ENCODE assay signal across 7 mouse cellular contexts in genomic region chr3:95014428-95015151, GRCm38 (mm10). TPM values are rescaled to one million over a fixed set of nuclear protein-coding genes. Genes with fewer than 3 reads are reported as not detected.
A peak's percentile ranks its signal among the peaks of the same experiment; 100 is the strongest.
DNase-seq lines count a peak whose midpoint lies in the region; ATAC-seq lines count a peak whose summit lies in the region.

No protein-coding gene starts in this region.

- no peaks in the 10 kb centered on the region for H3K27me3 ChIP-seq in embryonic facial prominence, embryonic 11.5 days (ENCODE audit: control insufficient read depth, insufficient read depth, low read length)
- H3K27me3 ChIP-seq in heart, embryonic 14.5 days (ENCODE audit: control insufficient read depth, insufficient read depth, low read length) = no peaks in the 10 kb centered on the region

- peaks cover 6% of the 10 kb centered on the region for H3K36me3 ChIP-seq in embryonic facial prominence, embryonic 11.5 days (replicated peaks; ENCODE audit: control insufficient read depth, insufficient read depth, low read depth, low read length)
- peaks cover 28% of the 10 kb centered on the region for H3K36me3 ChIP-seq in heart, embryonic 14.5 days (ENCODE audit: control insufficient read depth, insufficient read depth, low read length)

- H3K4me3 ChIP-seq in embryonic facial prominence, embryonic 11.5 days (ENCODE audit: low read depth, low read length) = peak overlapping the region; percentile 86
- peak overlapping the region; percentile 61 to 88 for H3K4me3 ChIP-seq in heart, embryonic 14.5 days (ENCODE audit: control insufficient read depth in 1 of 2, insufficient read depth in 1 of 2, low read depth in 1 of 2, low read length in 2 of 2)

- peak overlapping the region; percentile 43 for H3K27ac ChIP-seq in embryonic facial prominence, embryonic 11.5 days (replicated peaks; ENCODE audit: low read depth, low read length)
- peak overlapping the region in 1 of 2 experiments; percentile 71; a peak in 2 of 4 replicates for H3K27ac ChIP-seq in heart, embryonic 14.5 days (replicated peaks in 1 of 2; ENCODE audit: control insufficient read depth in 1 of 2, insufficient read depth in 1 of 2, low read depth in 2 of 2, low read length in 2 of 2)

- peak; percentile 7; the same call in 1 of the 2 replicates for ATAC-seq in embryonic facial prominence, embryonic 11.5 days (replicated peaks; ENCODE audit: insufficient number of reproducible peaks, low FRiP score, low TSS enrichment, low read depth)
- no peak for ATAC-seq in heart, embryonic 14.5 days (ENCODE audit: insufficient number of reproducible peaks, insufficient read depth, low FRiP score, low read depth)

- WGBS in embryonic facial prominence, embryonic 11.5 days = under 1% methylated on average over 44 of the region's 44 CpGs
- WGBS in heart, embryonic 14.5 days = under 1% methylated on average over 44 of the region's 44 CpGs

- peaks cover 7% of the 10 kb centered on the region; the same call in 1 of the 2 replicates for H3K4me1 ChIP-seq in embryonic facial prominence, embryonic 11.5 days (ENCODE audit: control insufficient read depth, insufficient read depth, low read length)
- peaks cover 3 to 20% of the 10 kb centered on the region in 2 experiments; a peak in 3 of 4 replicates for H3K4me1 ChIP-seq in heart, embryonic 14.5 days (ENCODE audit: control insufficient read depth in 2 of 2, insufficient read depth in 2 of 2, low read length in 2 of 2)

- DNase-seq in ES-CJ7 (ENCODE audit: low read depth, low spot score) = peak; percentile 47
- DNase-seq in adrenal gland, adult 18-20 months (ENCODE audit: low spot score in 2 of 2) = peak; percentile 53 to 59
- DNase-seq in embryonic facial prominence, embryonic 11.5 days (ENCODE audit: low spot score) = peak; percentile 46
- peak; percentile 68 for DNase-seq in kidney, postnatal 14 days
- peak; percentile 46 for DNase-seq in lung, postnatal 25 days (ENCODE audit: low spot score)
- DNase-seq in spleen, adult 18-20 months = peak; percentile 34 to 48

- peak overlapping the region; percentile 77 for H3K9ac ChIP-seq in embryonic facial prominence, embryonic 11.5 days (replicated peaks; ENCODE audit: low read length)
- H3K9ac ChIP-seq in heart, embryonic 14.5 days (ENCODE audit: low read length) = peak overlapping the region; percentile 87

- H3K9me3 ChIP-seq in embryonic facial prominence, embryonic 11.5 days (replicated peaks; ENCODE audit: control insufficient read depth, low read length) = no peaks in the 10 kb centered on the region
- H3K9me3 ChIP-seq in heart, embryonic 14.5 days (ENCODE audit: control insufficient read depth, low read length) = no peaks in the 10 kb centered on the region

- H3K4me2 ChIP-seq in embryonic facial prominence, embryonic 11.5 days (ENCODE audit: low read depth, low read length) = peak overlapping the region; percentile 89
- peak overlapping the region; percentile 93 for H3K4me2 ChIP-seq in heart, embryonic 14.5 days (ENCODE audit: low read length)

RNA-seq across cellular contexts. Expression of gene Zfp687, which starts 0.7 kb away (rescaled TPM):
- total RNA-seq in adrenal gland, adult 18-20 months (2021) = 10 to 100 TPM; 22.7 to 26.1 TPM
- polyA plus RNA-seq in embryonic facial prominence, embryonic 11.5 days (2014; fragmentation: Nextera tagmentation; extraction: Ambion mirVana) = 18.0 and 23.0 TPM in 2 replicates
- polyA plus RNA-seq in heart, embryonic 14.5 days (2014; fragmentation: Nextera tagmentation; extraction: Ambion mirVana) = 13.5 and 16.9 TPM in 2 replicates

RNA-seq across cellular contexts. Expression of gene Psmd4, which starts 27.8 kb away (rescaled TPM):
- total RNA-seq in adrenal gland, adult 18-20 months (2021) = 100 to 1,000 TPM; 267 to 274 TPM
- polyA plus RNA-seq in embryonic facial prominence, embryonic 11.5 days (2014; fragmentation: Nextera tagmentation; extraction: Ambion mirVana) = 311 and 325 TPM in 2 replicates
- polyA plus RNA-seq in heart, embryonic 14.5 days (2014; fragmentation: Nextera tagmentation; extraction: Ambion mirVana) = 176 and 188 TPM in 2 replicates

RNA-seq across cellular contexts. Expression of gene Pi4kb, which starts 40.1 kb away (rescaled TPM):
- total RNA-seq in adrenal gland, adult 18-20 months (2021) = 10 to 100 TPM; 62.9 to 65.3 TPM
- polyA plus RNA-seq in embryonic facial prominence, embryonic 11.5 days (2014; fragmentation: Nextera tagmentation; extraction: Ambion mirVana) = 25.1 and 30.1 TPM in 2 replicates
- polyA plus RNA-seq in heart, embryonic 14.5 days (2014; fragmentation: Nextera tagmentation; extraction: Ambion mirVana) = 17.4 and 21.8 TPM in 2 replicates
